Mouse (Mus musculus) stomach, postnatal 0 days (tissue): ENCODE data around the gene Cts3. TPM values are rescaled to one million over a fixed set of nuclear protein-coding genes. Genes with fewer than 3 reads are reported as not detected.
"Not testable (repeated sequence)": the region's sequence is repeated elsewhere in the genome, so short reads cannot be mapped to it uniquely, and the experiment has no call there.

ENCODE experiments used
- ATAC-seq: fragments of 200-750 bp; cut with Nextera tagmentation; 2 replicates; pipeline ENCODE4 v1.8.0; 2017; ENCODE audit not compliant: low FRiP score, low TSS enrichment
- DNase-seq: peaks from one replicate; pipeline ENCODE4 v3.0.0-alpha.2; 2016; ENCODE audit warnings: low spot score
- H3K27ac ChIP-seq: fragments of 300-500 bp; sonication (generic); replicated peaks from 2 replicates; pipeline ENCODE4 v1.5.1; 2014; ENCODE audit warnings: mild to moderate bottlenecking, control low read depth
- H3K27me3 ChIP-seq: fragments of 300-500 bp; sonication (generic); 2 replicates; pipeline ENCODE4 v1.6.1; 2014; ENCODE audit warnings: low read length; ENCODE audit not compliant: control insufficient read depth, insufficient read depth
- H3K36me3 ChIP-seq: fragments of 300-500 bp; sonication (generic); 2 replicates; pipeline ENCODE4 v1.6.1; 2014; ENCODE audit warnings: low read length, mixed read lengths; ENCODE audit not compliant: control insufficient read depth, insufficient read depth
- H3K4me1 ChIP-seq: fragments of 300-500 bp; sonication (generic); replicated peaks from 2 replicates; pipeline ENCODE4 v1.6.1; 2014; ENCODE audit warnings: antibody characterized with exemption; ENCODE audit not compliant: control insufficient read depth, insufficient read depth
- H3K4me2 ChIP-seq: fragments of 300-500 bp; sonication (generic); replicated peaks from 2 replicates; pipeline ENCODE4 v1.6.1; 2014; ENCODE audit warnings: low read depth, mild to moderate bottlenecking, control low read depth, moderate library complexity
- H3K4me3 ChIP-seq: fragments of 300-500 bp; sonication (generic); 2 replicates; pipeline ENCODE4 v1.5.1; 2014; ENCODE audit warnings: low read depth, low read length, control low read depth
- H3K9ac ChIP-seq: fragments of 300-500 bp; sonication (generic); 2 replicates; pipeline ENCODE4 v1.6.1; 2014; ENCODE audit warnings: mild to moderate bottlenecking, low read length, control low read depth, mixed read lengths
- H3K9me3 ChIP-seq: fragments of 300-500 bp; sonication (generic); 2 replicates; pipeline ENCODE4 v1.6.1; 2016; ENCODE audit warnings: low read length; ENCODE audit not compliant: control insufficient read depth
- CTCF ChIP-seq: IDR thresholded peaks from 2 replicates; pipeline ENCODE4 v1.5.1; 2016; ENCODE audit warnings: antibody characterized with exemption, low read depth, mild to moderate bottlenecking, moderate library complexity
- EP300 ChIP-seq: optimal IDR thresholded peaks from 2 replicates; pipeline ENCODE3; 2016; ENCODE audit warnings: antibody characterized with exemption
- WGBS: fragments of 180-500 bp; shearing (Covaris S2); extraction: QIAGEN DNeasy Blood & Tissue Kit; methylation state at CpG from one replicate; pipeline ENCODE4 v1.1.7; 2014; 5-methylcytosine and 5-hydroxymethylcytosine counted together
- polyA plus RNA-seq: library from polyadenylated mRNA; unstranded; fragments of >200 nt; fragmentation: Nextera tagmentation; extraction: Ambion mirVana; gene quantifications from 2 replicates; pipeline ENCODE4 v1.2.1, GENCODE M21; 2015

The Cts3 gene
- not detected in 2 replicates for polyA plus RNA-seq

GRCm38 (mm10) chr13:61570027-61570426 lies at the start of gene Cts3:
Cts3 (minus strand) TSS chr13:61570127.
- Histone ChIP-seq H3K4me3 (no peak within 1 kb of the TSS), H3K27me3 (no peaks in the 10 kb centered on the region), H3K27ac (no peak within 1 kb of the TSS), H3K9me3 (no peaks in the 10 kb centered on the region), H3K4me1 (no peaks in the 10 kb centered on the region), H3K9ac (no peak within 1 kb of the TSS), H3K4me2 (no peak within 1 kb of the TSS), H3K36me3 (no peaks in the 10 kb centered on the region)
- ATAC-seq (no peak), DNase-seq (no peak)
- no peak for TF ChIP-seq EP300
- TF ChIP-seq CTCF = no peak

DNA sequence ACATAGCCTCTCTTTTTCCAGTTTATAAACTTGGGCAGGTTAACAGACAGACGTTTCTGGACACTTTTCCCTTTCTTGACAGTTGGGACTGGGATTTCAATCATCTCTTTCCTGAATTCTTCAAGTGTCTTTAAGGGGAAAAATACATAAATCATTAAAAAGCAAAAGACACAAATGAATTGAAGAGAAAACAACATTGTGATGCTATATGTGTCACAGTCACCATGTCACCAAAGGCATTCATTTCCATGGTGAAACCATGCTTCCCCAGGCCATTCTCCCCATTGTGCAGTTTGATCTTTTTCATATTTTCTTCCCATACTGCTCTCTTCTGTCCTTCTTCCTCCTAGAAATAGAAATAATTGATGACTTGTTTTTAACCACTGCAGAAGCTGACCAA lies 1.9 kb downstream of the Cts3 start, which contains the start of gene Gm49352:
Gene Gm49352 (minus strand): TSS at position 101 of the 400 bp plus-strand sequence.
- H3K27me3 ChIP-seq, H3K27ac ChIP-seq, H3K4me3 ChIP-seq, DNase-seq, H3K9me3 ChIP-seq, H3K4me2 ChIP-seq, H3K9ac ChIP-seq, H3K36me3 ChIP-seq, H3K4me1 ChIP-seq, ATAC-seq: not testable (repeated sequence)
- 18% methylated on average over 1 of the region's 1 CpGs for WGBS

GRCm38 (mm10) chr13:61541631-61542030 lies 28.3 kb downstream of the Cts3 start, which contains the start of gene Ctsm:
Ctsm (minus strand) TSS chr13:61541839.
- Histone ChIP-seq H3K4me1 (no peaks in the 10 kb centered on the region), H3K27me3 (no peaks in the 10 kb centered on the region), H3K9ac (no peak within 1 kb of the TSS), H3K9me3 (0 out of 2 replicates have a peak, but pooled peaks cover 3% of the 10 kb centered on the region), H3K27ac (no peak within 1 kb of the TSS), H3K36me3 (no peaks in the 10 kb centered on the region), H3K4me2 (no peak within 1 kb of the TSS), H3K4me3 (no peak within 1 kb of the TSS)
- no peak for ATAC-seq
- TF ChIP-seq CTCF (no peak), EP300 (no peak)
- DNase-seq = no peak
- 59% methylated on average over 4 of the region's 4 CpGs for WGBS

Other genes with a start within 250 kb of the Cts3 start
- not detected in 2 replicates for gene Cts7, start 211.9 kb downstream of the Cts3 start, polyA plus RNA-seq
- not detected in 2 replicates for gene Ctsm, start 28.3 kb downstream of the Cts3 start, polyA plus RNA-seq
- not detected in 2 replicates for gene Gm49352, start 2.0 kb downstream of the Cts3 start, polyA plus RNA-seq